Mouse (Mus musculus) heart, adult 2 months (tissue): ENCODE data around the gene Rad9b.

ENCODE experiments used
- CTCF ChIP-seq: fragments of 200-600 bp; IDR thresholded peaks from 2 replicates; pipeline ENCODE4 v1.8.1; 2022; ENCODE audit warnings: antibody characterized with exemption, mild to moderate bottlenecking, moderate library complexity
- EP300 ChIP-seq: fragments of 200-500 bp; IDR thresholded peaks from 2 replicates; pipeline ENCODE4 v1.6.1; 2011; ENCODE audit warnings: low read depth, low read length, control low read depth; ENCODE audit not compliant: insufficient read depth
- POLR2A ChIP-seq: fragments of 200-500 bp; IDR thresholded peaks from 2 replicates; pipeline ENCODE4 v1.6.1; 2011; ENCODE audit warnings: mild to moderate bottlenecking, low read depth, low read length, control low read depth; ENCODE audit not compliant: insufficient read depth

- peak; percentile 99; the same call in 1 of the 2 replicates for TF ChIP-seq CTCF
- TF ChIP-seq EP300: peak; percentile 75
- TF ChIP-seq POLR2A: no peak
Observed at GRCm38 (mm10) chr5:122379374-122380155, 25.5 kb upstream of the Rad9b start.
